Mouse (Mus musculus): Measurements from ENCODE around the gene Fam20a. TPM values are rescaled to one million over a fixed set of nuclear protein-coding genes. Genes with fewer than 3 reads are reported as not detected.

Gene Fam20a
- total and polyA plus RNA-seq, 3 experiments, result not detected

DNA sequence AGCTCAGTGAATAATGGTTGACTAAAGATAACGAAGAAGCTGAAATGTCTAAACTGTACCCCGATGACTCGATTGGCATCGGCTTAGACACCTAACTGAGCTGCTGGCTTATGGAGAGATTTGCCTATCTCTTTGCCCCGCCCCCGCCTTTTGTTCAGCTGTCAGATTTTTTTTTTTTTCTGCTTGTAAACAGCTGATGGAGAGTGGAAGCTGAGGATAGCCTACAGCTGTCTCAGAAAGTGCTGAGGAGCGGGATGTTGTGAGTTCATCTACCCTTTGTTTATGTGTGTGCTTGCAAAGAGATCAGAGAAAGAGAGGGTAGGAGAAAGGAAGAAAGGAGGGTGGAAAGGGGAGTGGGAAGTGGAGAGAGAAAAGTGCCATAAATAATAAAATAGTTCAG, 38.0 kb upstream of the Fam20a start:
- Histone ChIP-seq H3K27me3 (ENCODE audit: control insufficient read depth in 1 of 2, insufficient read depth in 2 of 2, low read length in 2 of 2) (no peaks in the 10 kb centered on the region; a peak in 2 of 4 replicates), H3K4me3 (ENCODE audit: control insufficient read depth in 1 of 2, insufficient read depth in 1 of 2, low read depth in 2 of 2, low read length in 2 of 2) (no peak overlapping the region), H3K36me3 (ENCODE audit: control insufficient read depth in 1 of 2, insufficient read depth in 2 of 2, low read length in 2 of 2) (no peaks in the 10 kb centered on the region), H3K27ac (ENCODE audit: control insufficient read depth, low read depth, low read length) (no peak overlapping the region), H3K9ac (ENCODE audit: control insufficient read depth, low read depth, low read length, poor library complexity, severe bottlenecking) (no peak overlapping the region), H3K9me3 (replicated peaks; ENCODE audit: insufficient read depth, low read length) (no peaks in the 10 kb centered on the region), H3K4me1 (ENCODE audit: control insufficient read depth in 1 of 2, insufficient read depth in 2 of 2, low read length in 2 of 2) (no peaks in the 10 kb centered on the region), H3K79me2 (ENCODE audit: control insufficient read depth, insufficient read depth, low read length, poor library complexity) (no peaks in the 10 kb centered on the region)
- no peak for TF ChIP-seq RAD21 (IDR thresholded peaks at IDR 0.05; ENCODE audit: low read depth, low read length)
- TF ChIP-seq TAL1 (IDR thresholded peaks at IDR 0.05; ENCODE audit: low read length), result no peak
- TF ChIP-seq HCFC1 (IDR thresholded peaks at IDR 0.05; ENCODE audit: low read depth, low read length), result no peak
- no peak for TF ChIP-seq USF2 (IDR thresholded peaks at IDR 0.05; ENCODE audit: borderline replicate concordance in 1 of 2, insufficient read depth in 1 of 2, low read depth in 1 of 2, low read length in 2 of 2)
- TF ChIP-seq MYB (IDR thresholded peaks at IDR 0.05; ENCODE audit: low read depth, low read length), result no peak
- no peak for TF ChIP-seq KAT2A (conservative IDR thresholded peaks at IDR 0.05; ENCODE audit: low read depth, low read length)
- no peak for TF ChIP-seq GABPA (IDR thresholded peaks at IDR 0.05; ENCODE audit: low read depth, low read length)
- no peak for TF ChIP-seq TBP (IDR thresholded peaks at IDR 0.05; ENCODE audit: low read depth, low read length)
- TF ChIP-seq ELF1 (IDR thresholded peaks at IDR 0.05; ENCODE audit: low read depth, low read length), result no peak
- TF ChIP-seq E2F4 (IDR thresholded peaks at IDR 0.05; ENCODE audit: borderline replicate concordance, low read depth, low read length), result no peak
- no peak for TF ChIP-seq POLR2AphosphoS2 (IDR thresholded peaks at IDR 0.05; ENCODE audit: low read length)
- TF ChIP-seq CHD2 (IDR thresholded peaks at IDR 0.05; ENCODE audit: low read length), result no peak
- TF ChIP-seq JUND (IDR thresholded peaks at IDR 0.05; ENCODE audit: low read depth, low read length), result no peak
- TF ChIP-seq MAZ (IDR thresholded peaks at IDR 0.05; ENCODE audit: low read depth, low read length), result no peak
- no peak for TF ChIP-seq TCF12 (IDR thresholded peaks at IDR 0.05; ENCODE audit: low read depth, low read length)
- no peak for TF ChIP-seq CTCF (IDR thresholded peaks at IDR 0.05 in 2 of 3, conservative IDR thresholded peaks at IDR 0.05 in 1 of 3; ENCODE audit: control insufficient read depth in 1 of 3, insufficient read depth in 1 of 3, low read depth in 2 of 3, low read length in 3 of 3, poor library complexity in 1 of 3, severe bottlenecking in 1 of 3)
- TF ChIP-seq MEF2A (IDR thresholded peaks at IDR 0.05; ENCODE audit: extremely low read depth, insufficient replicate concordance, low read depth, low read length, poor library complexity, severe bottlenecking), result no peak
- no peak for TF ChIP-seq EP300 (IDR thresholded peaks at IDR 0.05; ENCODE audit: low read depth in 1 of 2, low read length in 2 of 2)
- DNase-seq (ENCODE audit: low read depth, low spot score), result no peak

DNA sequence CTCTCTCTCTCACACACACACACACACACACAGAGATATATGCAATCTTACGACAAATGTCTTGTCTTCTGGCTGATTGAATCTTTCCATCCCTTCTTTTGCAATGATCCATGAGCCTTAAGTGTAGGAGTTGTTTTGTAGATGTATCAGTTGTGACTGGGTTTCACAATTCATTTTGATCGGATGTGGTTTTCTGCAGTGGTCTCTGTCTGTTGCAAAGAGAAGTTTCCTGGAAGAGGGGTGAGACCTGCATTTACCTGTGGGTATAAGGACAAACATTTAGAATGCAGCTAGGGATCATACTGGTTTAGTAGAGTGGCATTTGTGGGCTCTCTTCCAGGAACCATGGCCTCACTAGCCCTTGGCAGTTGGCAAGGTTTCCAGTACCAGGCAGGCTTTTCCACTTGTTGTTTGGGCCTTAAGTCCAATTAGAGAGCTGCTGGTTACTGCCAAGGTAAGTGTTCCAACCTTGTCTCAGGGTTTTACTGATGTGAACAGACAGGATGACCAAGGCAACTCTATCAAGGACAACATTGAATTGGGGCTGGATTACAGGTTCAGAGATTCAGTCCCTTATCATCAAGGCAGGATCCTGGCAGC, 36.6 kb upstream of the Fam20a start:
- H3K4me1 ChIP-seq (ENCODE audit: control insufficient read depth in 1 of 2, insufficient read depth in 2 of 2, low read length in 2 of 2), result no peaks in the 10 kb centered on the region
- TF ChIP-seq CHD2 (IDR thresholded peaks at IDR 0.05; ENCODE audit: low read length), result no peak
- TF ChIP-seq MAZ (IDR thresholded peaks at IDR 0.05; ENCODE audit: low read depth, low read length), result no peak
- no peak for TF ChIP-seq EP300 (IDR thresholded peaks at IDR 0.05; ENCODE audit: low read depth in 1 of 2, low read length in 2 of 2)
- TF ChIP-seq ZNF384 (IDR thresholded peaks at IDR 0.05; ENCODE audit: low read depth, low read length), result no peak
- TF ChIP-seq MXI1 (IDR thresholded peaks at IDR 0.05; ENCODE audit: low read depth, low read length), result no peak
- no peak for TF ChIP-seq CHD1 (IDR thresholded peaks at IDR 0.05; ENCODE audit: low read depth, low read length)
- TF ChIP-seq RCOR1 (IDR thresholded peaks at IDR 0.05; ENCODE audit: low read depth, low read length), result no peak
- no peak for TF ChIP-seq NRF1 (IDR thresholded peaks at IDR 0.05; ENCODE audit: insufficient read depth, low read depth, low read length, poor library complexity, severe bottlenecking)
- no peak for TF ChIP-seq ETS1 (IDR thresholded peaks at IDR 0.05; ENCODE audit: low read depth, low read length)
- no peak for TF ChIP-seq ZKSCAN1 (IDR thresholded peaks at IDR 0.05; ENCODE audit: low read depth, low read length)
- no peak for TF ChIP-seq POLR2AphosphoS2 (IDR thresholded peaks at IDR 0.05; ENCODE audit: low read length)
- TF ChIP-seq E2F4 (IDR thresholded peaks at IDR 0.05; ENCODE audit: borderline replicate concordance, low read depth, low read length), result no peak
- TF ChIP-seq ELF1 (IDR thresholded peaks at IDR 0.05; ENCODE audit: low read depth, low read length), result no peak
- no peak for TF ChIP-seq MYB (IDR thresholded peaks at IDR 0.05; ENCODE audit: low read depth, low read length)
- H3K27ac ChIP-seq (ENCODE audit: control insufficient read depth, low read depth, low read length), result no peak overlapping the region
- H3K36me3 ChIP-seq (ENCODE audit: control insufficient read depth in 1 of 2, insufficient read depth in 2 of 2, low read length in 2 of 2), result no peaks in the 10 kb centered on the region
- no peaks in the 10 kb centered on the region for H3K9me3 ChIP-seq (replicated peaks; ENCODE audit: insufficient read depth, low read length)
- H3K79me2 ChIP-seq (ENCODE audit: control insufficient read depth, insufficient read depth, low read length, poor library complexity), result no peaks in the 10 kb centered on the region
- no peak for DNase-seq (ENCODE audit: low read depth, low spot score)
- H3K4me3 ChIP-seq (ENCODE audit: control insufficient read depth in 1 of 2, insufficient read depth in 1 of 2, low read depth in 2 of 2, low read length in 2 of 2), result no peak overlapping the region
- H3K27me3 ChIP-seq (ENCODE audit: control insufficient read depth in 1 of 2, insufficient read depth in 2 of 2, low read length in 2 of 2), result peaks cover 0 to 2% of the 10 kb centered on the region in 2 experiments; a peak in 2 of 4 replicates
- H3K9ac ChIP-seq (ENCODE audit: control insufficient read depth, low read depth, low read length, poor library complexity, severe bottlenecking), result no peak overlapping the region
